ENCODE assay signal across 19 mouse cellular contexts in genomic region chr13:90679162-90680010, GRCm38 (mm10).
DNase-seq lines count a peak whose midpoint lies in the region; ATAC-seq and TF ChIP-seq lines count a peak whose summit lies in the region.
"Had no signal": no experiment of that assay in that cellular context is flagged by ENCODE, and none has a peak within 500 bp of the region (broad histone marks: within the 10 kb centered on the region; RNA-seq: fewer than 3 reads in every experiment).

No protein-coding gene starts in this region.

- H3K9me3 ChIP-seq in embryonic facial prominence, embryonic 14.5 days (ENCODE audit: control insufficient read depth, low read length), result no peaks in the 10 kb centered on the region
- H3K9me3 ChIP-seq in embryonic facial prominence, embryonic 10.5 days, result no peaks in the 10 kb centered on the region
- H3K9me3 ChIP-seq in limb, embryonic 12.5 days, result 0 out of 2 replicates have a peak, but pooled peaks cover 3% of the 10 kb centered on the region
- H3K9me3 ChIP-seq in limb, embryonic 10.5 days (replicated peaks), result no peaks in the 10 kb centered on the region
- no peaks in the 10 kb centered on the region for H3K9me3 ChIP-seq in hindbrain, postnatal 0 days (ENCODE audit: low read length)
- H3K9me3 ChIP-seq: embryonic facial prominence, embryonic 13.5 days; forebrain, embryonic 13.5 days; heart, embryonic 10.5 days; hindbrain, embryonic 12.5 days had no signal

- TF ChIP-seq CTCF in hindbrain, postnatal 0 days (IDR thresholded peaks at IDR 0.05; ENCODE audit: low read depth), result no peak

- 47% methylated on average over 8 of the region's 8 CpGs for WGBS in embryonic facial prominence, embryonic 14.5 days
- 74% methylated on average over 8 of the region's 8 CpGs for WGBS in embryonic facial prominence, embryonic 10.5 days
- WGBS in limb, embryonic 12.5 days, result 30% methylated on average over 8 of the region's 8 CpGs
- 75% methylated on average over 8 of the region's 8 CpGs for WGBS in limb, embryonic 10.5 days
- 19% methylated on average over 8 of the region's 8 CpGs for WGBS in large intestine, adult 2 months
- WGBS in hindbrain, postnatal 0 days, result 63% methylated on average over 8 of the region's 8 CpGs

- no peak overlapping the region for H3K9ac ChIP-seq in embryonic facial prominence, embryonic 14.5 days (ENCODE audit: low read depth, low read length)
- H3K9ac ChIP-seq in limb, embryonic 12.5 days (replicated peaks), result no peak overlapping the region
- no peak overlapping the region for H3K9ac ChIP-seq in hindbrain, postnatal 0 days (replicated peaks; ENCODE audit: low read length)
- H3K9ac ChIP-seq: embryonic facial prominence, embryonic 13.5 days; forebrain, embryonic 13.5 days; hindbrain, embryonic 12.5 days had no signal

- no peaks in the 10 kb centered on the region for H3K27me3 ChIP-seq in embryonic facial prominence, embryonic 14.5 days (replicated peaks; ENCODE audit: control insufficient read depth, insufficient read depth, low read length)
- no peaks in the 10 kb centered on the region for H3K27me3 ChIP-seq in embryonic facial prominence, embryonic 10.5 days (replicated peaks; ENCODE audit: low read depth, poor library complexity, severe bottlenecking)
- no peaks in the 10 kb centered on the region for H3K27me3 ChIP-seq in limb, embryonic 12.5 days
- no peaks in the 10 kb centered on the region for H3K27me3 ChIP-seq in limb, embryonic 10.5 days (ENCODE audit: low read depth, poor library complexity, severe bottlenecking)
- no peaks in the 10 kb centered on the region for H3K27me3 ChIP-seq in hindbrain, postnatal 0 days (ENCODE audit: insufficient read depth, low read length)
- H3K27me3 ChIP-seq: embryonic facial prominence, embryonic 13.5 days; forebrain, embryonic 13.5 days; hindbrain, embryonic 12.5 days had no signal

- no peak for ATAC-seq in embryonic facial prominence, embryonic 14.5 days (ENCODE audit: low read depth)
- peak; percentile 76 for ATAC-seq in limb, embryonic 12.5 days (ENCODE audit: insufficient number of reproducible peaks, insufficient read depth, low FRiP score, low TSS enrichment, low read depth)
- ATAC-seq in hindbrain, postnatal 0 days, result no peak
- ATAC-seq: forebrain, embryonic 13.5 days; hindbrain, embryonic 16.5 days had no signal

- no peaks in the 10 kb centered on the region; the same call in 1 of the 2 replicates for H3K4me1 ChIP-seq in embryonic facial prominence, embryonic 14.5 days (ENCODE audit: control insufficient read depth, insufficient read depth, low read length)
- no peaks in the 10 kb centered on the region for H3K4me1 ChIP-seq in embryonic facial prominence, embryonic 10.5 days
- H3K4me1 ChIP-seq in limb, embryonic 12.5 days (replicated peaks), result peaks cover 7% of the 10 kb centered on the region; the same call in 1 of the 2 replicates
- H3K4me1 ChIP-seq in limb, embryonic 10.5 days, result peaks cover 2% of the 10 kb centered on the region; the same call in 1 of the 2 replicates
- H3K4me1 ChIP-seq in hindbrain, postnatal 0 days (ENCODE audit: insufficient read depth, low read length), result no peaks in the 10 kb centered on the region
- H3K4me1 ChIP-seq: embryonic facial prominence, embryonic 13.5 days; heart, embryonic 10.5 days; hindbrain, embryonic 12.5 days had no signal

- H3K4me3 ChIP-seq in embryonic facial prominence, embryonic 14.5 days (ENCODE audit: low read depth, low read length), result no peak overlapping the region
- H3K4me3 ChIP-seq in embryonic facial prominence, embryonic 10.5 days, result no peak overlapping the region
- no peak overlapping the region for H3K4me3 ChIP-seq in limb, embryonic 12.5 days (replicated peaks)
- H3K4me3 ChIP-seq in limb, embryonic 10.5 days, result no peak overlapping the region
- no peak overlapping the region for H3K4me3 ChIP-seq in hindbrain, postnatal 0 days (ENCODE audit: low read length)
- H3K4me3 ChIP-seq: embryonic facial prominence, embryonic 13.5 days; forebrain, embryonic 13.5 days; heart, embryonic 10.5 days; hindbrain, embryonic 12.5 days had no signal

- no peak overlapping the region for H3K4me2 ChIP-seq in embryonic facial prominence, embryonic 14.5 days (ENCODE audit: low read depth, low read length)
- 0 out of 2 replicates have a peak overlapping the region, but pooled peaks have one; percentile 13 for H3K4me2 ChIP-seq in limb, embryonic 12.5 days
- no peak overlapping the region for H3K4me2 ChIP-seq in hindbrain, postnatal 0 days (ENCODE audit: low read depth, low read length)
- H3K4me2 ChIP-seq: embryonic facial prominence, embryonic 13.5 days; forebrain, embryonic 13.5 days; hindbrain, embryonic 12.5 days had no signal

- no peak overlapping the region for H3K27ac ChIP-seq in embryonic facial prominence, embryonic 14.5 days (replicated peaks; ENCODE audit: low read depth, low read length)
- no peak overlapping the region for H3K27ac ChIP-seq in embryonic facial prominence, embryonic 10.5 days (replicated peaks)
- H3K27ac ChIP-seq in limb, embryonic 12.5 days, result no peak overlapping the region
- no peak overlapping the region for H3K27ac ChIP-seq in limb, embryonic 10.5 days
- H3K27ac ChIP-seq in hindbrain, postnatal 0 days, result no peak overlapping the region
- H3K27ac ChIP-seq: embryonic facial prominence, embryonic 13.5 days; forebrain, embryonic 13.5 days; heart, embryonic 10.5 days; hindbrain, embryonic 12.5 days had no signal

- H3K36me3 ChIP-seq in embryonic facial prominence, embryonic 14.5 days (ENCODE audit: control insufficient read depth, insufficient read depth, low read length), result no peaks in the 10 kb centered on the region
- no peaks in the 10 kb centered on the region for H3K36me3 ChIP-seq in embryonic facial prominence, embryonic 10.5 days (replicated peaks)
- H3K36me3 ChIP-seq in limb, embryonic 12.5 days, result no peaks in the 10 kb centered on the region
- H3K36me3 ChIP-seq in limb, embryonic 10.5 days, result no peaks in the 10 kb centered on the region
- H3K36me3 ChIP-seq in hindbrain, postnatal 0 days (ENCODE audit: insufficient read depth, low read length), result no peaks in the 10 kb centered on the region
- H3K36me3 ChIP-seq: embryonic facial prominence, embryonic 13.5 days; heart, embryonic 10.5 days; hindbrain, embryonic 12.5 days had no signal

- peak; percentile 43 for DNase-seq in embryonic facial prominence, embryonic 14.5 days (ENCODE audit: low spot score)
- no peak for DNase-seq in embryonic facial prominence, embryonic 10.5 days (ENCODE audit: low spot score)
- DNase-seq in limb, embryonic 10.5 days (ENCODE audit: low spot score), result no peak
- peak; percentile 14 for DNase-seq in large intestine, adult 2 months (ENCODE audit: low read depth, low spot score)
- no peak for DNase-seq in ovary, adult 18-20 months (ENCODE audit: low spot score)
- no peak for DNase-seq in hindbrain, postnatal 0 days (ENCODE audit: low spot score)
- DNase-seq: adrenal gland, postnatal 14 days; cerebellum, adult 2 months; cerebellum, postnatal 14 days; gastrocnemius, postnatal 10 days; heart, adult 18-20 months; heart, postnatal 10 days; heart, postnatal 4 days had no signal

Comparison
In these comparisons a context has a peak if more than half of its experiments do, and no peak if none do; other contexts are left out.
1. DNase-seq: peak in embryonic facial prominence, embryonic 14.5 days (single experiment) and large intestine, adult 2 months (single experiment); none in embryonic facial prominence, embryonic 10.5 days (single experiment), limb, embryonic 10.5 days (single experiment), ovary, adult 18-20 months (single experiment) and hindbrain, postnatal 0 days (single experiment).